Mouse (Mus musculus) frontal cortex, postnatal 10 days (tissue): ENCODE measurements at regions not wholly inside any gene's neighbourhood (a gene's known extent, or its start where the extent isn't known, plus 50 kb on each side); places are given as distances from the start of the nearest gene placed in this dataset.

Experiments
- DNase-seq, 2 experiments: peaks; one replicate each; pipeline ENCODE4 v3.0.0; 2022; ENCODE audit warnings: low spot score in 2 of 2, mixed read lengths in 1 of 2

GRCm38 (mm10) chr12:48283818-48284217, 1098.6 kb upstream of the Foxg1 start:
- no peak for DNase-seq

GRCm38 (mm10) chr12:48284386-48284785, 1098.1 kb upstream of the Foxg1 start:
- peak in 1 of 2 experiments; percentile 3 for DNase-seq

- no peak for DNase-seq
These were observed 1092.3 kb upstream of the Foxg1 start for GRCm38 (mm10) chr12:48290146-48290545.
